ENCODE assay signal across 25 mouse cellular contexts in genomic region chr11:36123275-36123674, GRCm38 (mm10).
"Had no signal": no experiment of that assay in that cellular context is flagged by ENCODE, and none has a peak within 500 bp of the region (broad histone marks: within the 10 kb centered on the region; RNA-seq: fewer than 3 reads in every experiment).

No protein-coding gene starts in this region.

- H3K4me1 ChIP-seq: heart, embryonic 10.5 days; kidney, embryonic 15.5 days; liver, embryonic 12.5 days had no signal

- H3K27ac ChIP-seq: gastrocnemius, adult 2 months; heart, embryonic 10.5 days; hindbrain, embryonic 13.5 days; hindbrain, embryonic 15.5 days; hindbrain, postnatal 0 days; kidney, embryonic 15.5 days; kidney, postnatal 0 days; limb, embryonic 12.5 days; limb, embryonic 15.5 days; liver, embryonic 12.5 days; liver, embryonic 14.5 days had no signal

- H3K36me3 ChIP-seq: heart, embryonic 10.5 days; heart, embryonic 12.5 days; hindbrain, embryonic 13.5 days; hindbrain, embryonic 15.5 days; kidney, embryonic 15.5 days; limb, embryonic 12.5 days; limb, embryonic 15.5 days; liver, embryonic 12.5 days had no signal

- H3K4me2 ChIP-seq: heart, embryonic 12.5 days; hindbrain, embryonic 13.5 days; hindbrain, embryonic 15.5 days; kidney, embryonic 15.5 days; limb, embryonic 12.5 days; limb, embryonic 15.5 days; liver, embryonic 12.5 days had no signal

- H3K27me3 ChIP-seq: heart, embryonic 12.5 days; hindbrain, embryonic 13.5 days; hindbrain, embryonic 15.5 days; kidney, embryonic 15.5 days; limb, embryonic 12.5 days; limb, embryonic 15.5 days; liver, embryonic 12.5 days had no signal

- ATAC-seq: hindbrain, postnatal 0 days; intestine, embryonic 16.5 days; liver, embryonic 12.5 days had no signal

- H3K9ac ChIP-seq: heart, embryonic 12.5 days; hindbrain, embryonic 13.5 days; hindbrain, embryonic 15.5 days; kidney, embryonic 15.5 days; limb, embryonic 12.5 days; limb, embryonic 15.5 days; liver, embryonic 12.5 days; liver, embryonic 14.5 days had no signal

- H3K9me3 ChIP-seq: heart, embryonic 10.5 days; heart, embryonic 12.5 days; hindbrain, embryonic 13.5 days; hindbrain, embryonic 15.5 days; kidney, embryonic 15.5 days; limb, embryonic 12.5 days; limb, embryonic 15.5 days; liver, embryonic 12.5 days had no signal

- DNase-seq: gastrocnemius, adult 2 months; gastrocnemius, postnatal 10 days; gastrocnemius, postnatal 25 days; heart, adult 18-20 months; heart, postnatal 10 days; heart, postnatal 36 days; kidney, adult 11 months; kidney, adult 2 months; kidney, adult 9 months; kidney, postnatal 14 days; kidney, postnatal 36 days; layer of hippocampus, postnatal 36 days; left cerebral cortex, postnatal 4 days had no signal

- H3K4me3 ChIP-seq: gastrocnemius, adult 2 months; heart, embryonic 10.5 days; heart, embryonic 12.5 days; hindbrain, embryonic 13.5 days; hindbrain, embryonic 15.5 days; kidney, embryonic 15.5 days; limb, embryonic 12.5 days; limb, embryonic 15.5 days; liver, embryonic 12.5 days had no signal
